Mouse (Mus musculus) liver, adult 2 months (tissue): ENCODE measurements around the gene Ikzf2.

Experiments
- CTCF ChIP-seq: fragments of 200-500 bp; IDR thresholded peaks from 2 replicates; pipeline ENCODE4 v1.5.1; 2011; ENCODE audit warnings: low read depth, low read length, control low read depth
- POLR2A ChIP-seq: fragments of 200-500 bp; IDR thresholded peaks from 2 replicates; pipeline ENCODE4 v1.6.1; 2011; ENCODE audit warnings: low read length, control low read depth; ENCODE audit not compliant: insufficient read depth; ENCODE audit errors: extremely low read depth

DNA sequence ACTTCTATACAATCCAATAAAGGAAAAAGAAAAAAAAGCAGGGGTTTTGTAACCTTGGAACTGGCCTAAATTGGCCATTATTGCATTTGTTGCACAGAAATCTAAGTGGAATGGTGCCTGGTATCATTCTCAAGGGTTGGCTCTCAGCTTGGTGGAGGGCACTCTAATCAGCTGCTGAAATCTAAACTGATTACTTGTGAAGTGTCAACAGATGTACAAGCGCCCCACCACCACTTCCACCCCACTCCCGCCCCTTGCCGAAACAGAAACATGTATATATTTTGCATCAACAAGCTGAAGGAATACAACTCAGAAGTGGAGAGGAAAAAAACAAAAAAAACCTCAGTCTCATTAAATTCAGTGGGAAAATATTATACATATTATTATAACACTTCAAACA, 29.6 kb downstream of the Ikzf2 start:
- no peak for TF ChIP-seq POLR2A
- TF ChIP-seq CTCF: no peak
